Mouse (Mus musculus): ENCODE results near the gene Zbtb32.

DNA sequence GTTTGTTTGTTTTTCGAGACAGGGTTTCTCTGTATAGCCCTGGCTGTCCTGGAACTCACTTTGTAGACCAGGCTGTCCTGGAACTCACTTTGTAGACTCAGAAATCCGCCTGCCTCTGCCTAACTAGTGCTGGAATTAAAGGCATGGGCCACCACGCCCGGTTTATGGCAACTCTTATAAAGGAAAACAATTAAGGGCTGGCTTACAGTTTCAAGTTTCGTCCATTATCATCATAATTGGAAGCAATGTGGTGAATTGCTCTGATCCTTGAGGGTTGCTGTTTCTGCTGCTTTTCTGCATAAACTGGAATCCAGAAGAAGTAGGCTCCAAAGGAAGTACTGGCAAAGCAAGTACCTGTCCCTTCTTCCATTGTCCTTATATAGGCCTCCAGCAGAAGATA, 27.9 kb upstream of the Zbtb32 start:
- TF ChIP-seq CTCF (IDR thresholded peaks at IDR 0.05; ENCODE audit: extremely low read depth, insufficient read length, insufficient replicate concordance, low read depth, low read length) (no peak), POLR2A (IDR thresholded peaks at IDR 0.05; ENCODE audit: low read depth, low read length) (no peak)

All from small intestine, adult 2 months (tissue).